Mouse (Mus musculus): ENCODE data around the gene Rhbdl3. TPM values are rescaled to one million over a fixed set of nuclear protein-coding genes. Genes with fewer than 3 reads are reported as not detected.
"Not testable (repeated sequence)": the region's sequence is repeated elsewhere in the genome, so short reads cannot be mapped to it uniquely, and the experiment has no call there.

Gene Rhbdl3
- polyA plus RNA-seq, 1 experiment from 2014 or later: 42.7 TPM

GRCm38 (mm10) chr11:80354832-80355231 is 54.1 kb downstream of the Rhbdl3 start:
- 36% methylated on average over 4 of the region's 4 CpGs for WGBS
- ATAC-seq (ENCODE audit: insufficient read depth, low FRiP score, low TSS enrichment) (no peak), DNase-seq (ENCODE audit: low spot score) (no peak)

DNA sequence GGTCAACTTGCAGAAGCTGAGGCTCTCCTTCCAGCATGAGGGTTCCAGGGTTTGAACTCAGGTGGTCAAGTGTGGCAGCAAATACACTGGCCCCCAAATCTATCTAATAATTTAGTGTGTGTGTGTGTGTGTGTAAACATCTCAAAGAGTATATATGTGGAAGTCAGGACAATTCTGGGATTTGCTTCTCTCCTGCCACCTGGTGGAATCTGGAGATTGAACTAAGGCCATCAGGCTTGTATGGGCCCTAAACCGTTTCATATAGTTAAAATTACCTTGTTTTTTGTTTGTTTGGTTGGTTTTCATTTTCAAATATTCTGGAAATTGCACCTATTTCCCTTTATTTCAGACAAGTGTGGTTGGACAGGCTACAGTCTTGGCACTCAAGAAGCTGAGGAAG is 68.2 kb downstream of the Rhbdl3 start:
- no peak overlapping the region for H3K9ac ChIP-seq (ENCODE audit: low read length)
- H3K27ac ChIP-seq (ENCODE audit: low read depth, low read length): no peak overlapping the region
- no peaks in the 10 kb centered on the region for H3K27me3 ChIP-seq (ENCODE audit: control insufficient read depth, insufficient read depth, low read length)
- H3K4me1 ChIP-seq (ENCODE audit: control insufficient read depth, insufficient read depth, low read length): no peaks in the 10 kb centered on the region
- H3K4me3 ChIP-seq (ENCODE audit: low read depth, low read length): no peak overlapping the region
- H3K36me3 ChIP-seq (ENCODE audit: control insufficient read depth, insufficient read depth, low read length): peaks cover 13% of the 10 kb centered on the region
- ATAC-seq (ENCODE audit: insufficient read depth, low FRiP score, low TSS enrichment) (no peak), DNase-seq (ENCODE audit: low spot score) (no peak)
- no peak overlapping the region for H3K4me2 ChIP-seq (ENCODE audit: low read depth)
- 92% methylated on average over 1 of the region's 1 CpGs for WGBS
- no peaks in the 10 kb centered on the region for H3K9me3 ChIP-seq (ENCODE audit: control insufficient read depth, low read length)

More at GRCm38 (mm10) chr11:80354832-80355231, 54.1 kb downstream of the Rhbdl3 start:
- Histone ChIP-seq H3K4me2 (ENCODE audit: low read depth) (no peak overlapping the region), H3K4me1 (ENCODE audit: control insufficient read depth, insufficient read depth, low read length) (no peaks in the 10 kb centered on the region), H3K27ac (ENCODE audit: low read depth, low read length) (no peak overlapping the region), H3K9me3 (ENCODE audit: control insufficient read depth, low read length) (no peaks in the 10 kb centered on the region), H3K36me3 (ENCODE audit: control insufficient read depth, insufficient read depth, low read length) (no peaks in the 10 kb centered on the region), H3K9ac (ENCODE audit: low read length) (no peak overlapping the region), H3K27me3 (ENCODE audit: control insufficient read depth, insufficient read depth, low read length) (no peaks in the 10 kb centered on the region), H3K4me3 (ENCODE audit: low read depth, low read length) (no peak overlapping the region)

GRCm38 (mm10) chr11:80376651-80377050 is 75.9 kb downstream of the Rhbdl3 start:
- H3K9ac ChIP-seq (ENCODE audit: low read length): no peak overlapping the region
- H3K9me3 ChIP-seq (ENCODE audit: control insufficient read depth, low read length): no peaks in the 10 kb centered on the region
- no peaks in the 10 kb centered on the region for H3K4me1 ChIP-seq (ENCODE audit: control insufficient read depth, insufficient read depth, low read length)
- 80% methylated on average over 4 of the region's 4 CpGs for WGBS
- DNase-seq (ENCODE audit: low spot score) (no peak), ATAC-seq (ENCODE audit: insufficient read depth, low FRiP score, low TSS enrichment) (no peak)
- no peak overlapping the region for H3K4me3 ChIP-seq (ENCODE audit: low read depth, low read length)
- peak overlapping the region; percentile 84; the same call in 1 of the 2 replicates for H3K4me2 ChIP-seq (ENCODE audit: low read depth)
- no peak overlapping the region for H3K27ac ChIP-seq (ENCODE audit: low read depth, low read length)
- no peaks in the 10 kb centered on the region for H3K27me3 ChIP-seq (ENCODE audit: control insufficient read depth, insufficient read depth, low read length)
- H3K36me3 ChIP-seq (ENCODE audit: control insufficient read depth, insufficient read depth, low read length): no peaks in the 10 kb centered on the region

DNA sequence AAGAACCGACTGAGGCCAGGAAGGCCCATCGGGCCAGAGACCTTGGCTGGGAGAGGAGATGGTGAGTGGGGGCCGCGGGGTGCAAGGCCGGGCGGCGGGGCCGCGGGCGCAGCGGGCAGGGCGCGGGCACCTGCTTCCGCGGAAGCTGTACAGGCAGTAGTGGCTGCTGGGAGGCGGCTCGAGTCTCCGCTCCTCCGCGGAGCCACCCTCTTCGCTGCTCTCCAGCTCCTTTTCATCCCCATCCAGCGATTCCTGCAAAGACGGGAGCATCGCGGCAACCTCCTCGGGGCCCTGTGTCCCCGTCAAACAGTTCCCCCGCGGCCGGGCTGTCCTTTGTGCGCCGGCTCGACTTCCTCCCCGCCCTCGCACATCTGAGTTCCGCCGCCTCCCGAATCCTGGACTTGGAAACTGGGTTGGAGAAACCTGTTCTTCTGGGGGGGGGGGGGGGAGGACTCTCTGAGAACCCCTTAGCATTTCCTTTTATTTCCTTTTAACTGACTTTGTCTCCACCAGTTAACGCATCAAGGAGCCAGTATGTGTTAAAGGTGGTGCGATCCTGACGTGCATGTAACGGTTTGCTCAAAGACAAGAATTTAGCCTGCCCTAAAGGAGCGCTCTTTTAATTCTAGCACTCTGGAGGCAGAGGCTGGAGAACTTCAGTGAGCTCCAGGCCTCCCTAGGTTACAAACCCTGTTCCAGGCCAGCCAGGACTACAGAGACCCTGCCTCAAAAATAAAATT is 77.2 kb downstream of the Rhbdl3 start, which contains the start of gene 5730455P16Rik:
Gene 5730455P16Rik, minus strand, starts transcription at position 323 of the 740 bp plus-strand sequence.
- 2% methylated on average over 33 of the region's 43 CpGs for WGBS
- H3K4me1 ChIP-seq (ENCODE audit: control insufficient read depth, insufficient read depth, low read length): no peaks in the 10 kb centered on the region
- no peaks in the 10 kb centered on the region for H3K9me3 ChIP-seq (ENCODE audit: control insufficient read depth, low read length)

DNA sequence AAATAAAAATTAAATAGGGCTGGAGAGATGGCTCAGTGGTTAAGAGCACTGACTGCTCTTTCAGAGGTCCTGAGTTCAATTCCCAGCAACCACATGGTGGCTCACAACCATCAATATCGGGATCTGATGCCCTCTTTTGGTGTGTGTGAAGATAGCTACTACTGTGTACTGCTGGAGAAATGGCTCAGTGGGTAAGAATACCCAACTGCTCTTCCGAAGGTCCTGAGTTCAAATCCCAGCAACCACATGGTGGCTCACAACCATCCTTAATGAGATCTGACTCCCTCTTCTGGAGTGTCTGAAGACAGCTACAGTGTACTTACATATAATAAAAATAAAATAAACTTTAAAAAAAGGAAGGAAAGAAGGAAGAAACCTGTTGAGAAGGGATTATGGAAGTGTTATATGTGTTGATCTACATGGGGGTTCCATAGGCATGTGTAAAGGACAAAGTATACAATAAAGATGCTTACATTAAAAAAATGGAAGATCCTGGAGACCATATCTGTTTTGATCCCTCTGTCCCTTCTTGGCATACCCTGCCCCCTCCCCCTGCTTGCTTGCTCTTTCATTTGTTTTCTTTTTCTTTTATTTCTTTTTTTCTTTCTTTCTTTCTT is 77.8 kb downstream of the Rhbdl3 start:
- Histone ChIP-seq H3K9ac (ENCODE audit: low read length) (peak overlapping the region; percentile 95; the same call in 1 of the 2 replicates), H3K4me3 (ENCODE audit: low read depth, low read length) (peak overlapping the region; percentile 86; the same call in 1 of the 2 replicates), H3K4me2 (ENCODE audit: low read depth) (peak overlapping the region; percentile 84; the same call in 1 of the 2 replicates)
- H3K27me3 ChIP-seq (ENCODE audit: control insufficient read depth, insufficient read depth, low read length); H3K9me3 ChIP-seq (ENCODE audit: control insufficient read depth, low read length); H3K36me3 ChIP-seq (ENCODE audit: control insufficient read depth, insufficient read depth, low read length); H3K27ac ChIP-seq (ENCODE audit: low read depth, low read length); H3K4me1 ChIP-seq (ENCODE audit: control insufficient read depth, insufficient read depth, low read length); ATAC-seq (ENCODE audit: insufficient read depth, low FRiP score, low TSS enrichment); DNase-seq (ENCODE audit: low spot score): not testable (repeated sequence)
- WGBS: 62% methylated on average over 2 of the region's 2 CpGs

More for the DNA sequence above, 77.2 kb downstream of the Rhbdl3 start, which contains the start of gene 5730455P16Rik:
- ATAC-seq (ENCODE audit: insufficient read depth, low FRiP score, low TSS enrichment) (peak; percentile 74), DNase-seq (ENCODE audit: low spot score) (peak; percentile 88)
- Histone ChIP-seq H3K27me3 (ENCODE audit: control insufficient read depth, insufficient read depth, low read length) (no peaks in the 10 kb centered on the region), H3K9ac (ENCODE audit: low read length) (peak within 1 kb of the TSS; percentile 95), H3K4me3 (ENCODE audit: low read depth, low read length) (peak within 1 kb of the TSS; percentile 86), H3K4me2 (ENCODE audit: low read depth) (peak within 1 kb of the TSS; percentile 84), H3K27ac (ENCODE audit: low read depth, low read length) (peak within 1 kb of the TSS; percentile 89), H3K36me3 (ENCODE audit: control insufficient read depth, insufficient read depth, low read length) (no peaks in the 10 kb centered on the region)

DNA sequence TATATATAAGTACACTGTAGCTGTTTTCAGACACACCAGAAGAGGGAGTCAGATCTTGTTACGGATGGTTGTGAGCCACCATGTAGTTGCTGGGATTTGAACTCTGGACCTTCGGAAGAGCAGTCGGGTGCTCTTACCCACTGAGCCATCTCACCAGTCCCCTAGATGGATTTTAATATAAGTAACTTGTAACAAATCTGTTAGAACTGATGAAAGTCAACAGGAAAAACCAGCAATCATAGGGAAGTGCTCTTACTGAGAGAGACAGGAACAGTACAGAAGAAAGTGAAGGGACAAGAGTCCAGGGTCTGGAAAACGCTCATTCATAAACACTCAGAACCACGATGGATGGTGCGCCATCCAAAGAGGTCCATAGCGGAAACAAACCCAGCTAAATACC is 78.5 kb downstream of the Rhbdl3 start:
- not testable (repeated sequence) for ATAC-seq (ENCODE audit: insufficient read depth, low FRiP score, low TSS enrichment); H3K9me3 ChIP-seq (ENCODE audit: control insufficient read depth, low read length); DNase-seq (ENCODE audit: low spot score); H3K27ac ChIP-seq (ENCODE audit: low read depth, low read length); H3K4me1 ChIP-seq (ENCODE audit: control insufficient read depth, insufficient read depth, low read length); H3K36me3 ChIP-seq (ENCODE audit: control insufficient read depth, insufficient read depth, low read length); H3K27me3 ChIP-seq (ENCODE audit: control insufficient read depth, insufficient read depth, low read length); H3K9ac ChIP-seq (ENCODE audit: low read length); H3K4me3 ChIP-seq (ENCODE audit: low read depth, low read length); H3K4me2 ChIP-seq (ENCODE audit: low read depth)
- WGBS: 94% methylated on average over 7 of the region's 7 CpGs

DNA sequence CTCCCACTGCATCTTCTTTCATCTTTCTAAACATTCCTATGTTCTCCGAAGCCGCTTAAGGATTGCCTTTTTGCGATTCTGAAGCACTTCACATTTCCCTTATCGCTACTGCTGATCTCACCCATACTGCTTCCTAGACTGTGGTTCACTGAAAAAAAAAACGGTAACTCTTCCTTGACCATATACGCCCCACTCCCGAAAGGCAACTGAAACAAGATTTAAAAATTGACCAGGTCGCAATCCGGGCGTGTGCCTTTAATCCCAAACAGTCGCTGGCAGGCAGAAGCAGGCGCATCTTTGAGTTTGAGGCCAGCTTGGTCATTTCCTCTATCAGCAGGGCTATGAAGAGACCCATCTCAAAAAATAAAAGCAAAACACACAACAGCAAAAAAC is 81.9 kb downstream of the Rhbdl3 start:
- WGBS: 7% methylated on average over 12 of the region's 12 CpGs
- Histone ChIP-seq H3K4me3 (ENCODE audit: low read depth, low read length) (peak overlapping the region; percentile 97), H3K9me3 (ENCODE audit: control insufficient read depth, low read length) (no peaks in the 10 kb centered on the region), H3K4me2 (ENCODE audit: low read depth) (peak overlapping the region; percentile 67), H3K4me1 (ENCODE audit: control insufficient read depth, insufficient read depth, low read length) (peaks cover 17% of the 10 kb centered on the region), H3K9ac (ENCODE audit: low read length) (peak overlapping the region; percentile 69), H3K36me3 (ENCODE audit: control insufficient read depth, insufficient read depth, low read length) (no peaks in the 10 kb centered on the region; the same call in 1 of the 2 replicates), H3K27ac (ENCODE audit: low read depth, low read length) (peak overlapping the region; percentile 74), H3K27me3 (ENCODE audit: control insufficient read depth, insufficient read depth, low read length) (no peaks in the 10 kb centered on the region)
- DNase-seq (ENCODE audit: low spot score) (peak; percentile 21), ATAC-seq (ENCODE audit: insufficient read depth, low FRiP score, low TSS enrichment) (0 out of 2 replicates have a peak, but pooled peaks have one; percentile 8)

DNA sequence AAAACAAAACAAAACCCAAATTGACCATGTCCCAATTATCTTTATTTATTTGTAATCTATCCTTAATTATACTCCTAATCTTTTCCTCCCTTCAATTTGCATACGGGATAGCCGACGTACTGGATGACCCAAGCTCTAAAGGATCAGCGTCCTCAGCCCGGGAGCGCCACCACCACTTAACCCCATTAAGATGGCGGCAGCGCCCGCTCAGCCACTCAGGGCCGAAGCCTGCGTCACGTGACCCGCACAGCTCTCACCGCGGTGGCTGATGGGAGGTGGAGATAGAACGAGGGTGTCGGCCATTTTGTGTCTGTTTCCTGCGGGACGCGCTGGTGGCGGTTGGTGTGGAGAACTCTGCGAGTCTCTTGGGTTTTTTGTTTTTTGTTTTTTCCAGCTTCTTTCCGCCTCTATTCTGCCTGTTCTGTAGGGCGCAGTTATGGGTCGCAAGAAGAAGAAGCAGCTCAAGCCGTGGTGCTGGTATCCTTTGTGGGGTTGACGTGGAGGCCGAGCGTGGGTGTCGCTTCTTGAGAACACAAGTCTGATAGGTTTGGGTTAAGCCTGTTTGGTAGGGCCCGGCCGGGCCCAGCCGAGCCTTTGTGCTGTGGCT is 82.4 kb downstream of the Rhbdl3 start, which contains the start of gene Zfp207:
Gene Zfp207, plus strand, starts transcription at position 261 of the 607 bp plus-strand sequence.
- H3K4me3 ChIP-seq (ENCODE audit: low read depth, low read length): peak within 1 kb of the TSS; percentile 97
- under 1% methylated on average over 33 of the region's 33 CpGs for WGBS
- peak; percentile 94 for ATAC-seq (ENCODE audit: insufficient read depth, low FRiP score, low TSS enrichment)

More for the DNA sequence above, 82.4 kb downstream of the Rhbdl3 start, which contains the start of gene Zfp207:
- Histone ChIP-seq H3K27me3 (ENCODE audit: control insufficient read depth, insufficient read depth, low read length) (no peaks in the 10 kb centered on the region), H3K9ac (ENCODE audit: low read length) (peak within 1 kb of the TSS; percentile 99), H3K27ac (ENCODE audit: low read depth, low read length) (peak within 1 kb of the TSS; percentile 85), H3K4me2 (ENCODE audit: low read depth) (peak within 1 kb of the TSS; percentile 81), H3K9me3 (ENCODE audit: control insufficient read depth, low read length) (no peaks in the 10 kb centered on the region), H3K36me3 (ENCODE audit: control insufficient read depth, insufficient read depth, low read length) (no peaks in the 10 kb centered on the region; the same call in none of the 2 replicates), H3K4me1 (ENCODE audit: control insufficient read depth, insufficient read depth, low read length) (peaks cover 17% of the 10 kb centered on the region)
- DNase-seq (ENCODE audit: low spot score): peak; percentile 97
